Mouse (Mus musculus) neural tube, embryonic 15.5 days (tissue): ENCODE data around the gene Erf. TPM values are rescaled to one million over a fixed set of nuclear protein-coding genes. Genes with fewer than 3 reads are reported as not detected.
"Not testable (repeated sequence)": the region's sequence is repeated elsewhere in the genome, so short reads cannot be mapped to it uniquely, and the experiment has no call there.

ENCODE experiments used
- ATAC-seq: fragments of 200-750 bp; cut with Nextera tagmentation; 2 replicates; pipeline ENCODE4 v1.8.0; 2017; ENCODE audit warnings: mild to moderate bottlenecking, moderate TSS enrichment, moderate library complexity; ENCODE audit not compliant: low FRiP score
- H3K27ac ChIP-seq: fragments of 300-500 bp; sonication (generic); replicated peaks from 2 replicates; pipeline ENCODE4 v1.5.1; 2015; ENCODE audit warnings: mild to moderate bottlenecking, inconsistent platforms
- H3K27me3 ChIP-seq: fragments of 300-500 bp; sonication (generic); replicated peaks from 2 replicates; pipeline ENCODE4 v1.6.1; 2015; ENCODE audit warnings: inconsistent platforms
- H3K36me3 ChIP-seq: fragments of 300-500 bp; sonication (generic); 2 replicates; pipeline ENCODE4 v1.6.1; 2015; ENCODE audit warnings: inconsistent platforms
- H3K4me1 ChIP-seq: fragments of 300-500 bp; sonication (generic); 2 replicates; pipeline ENCODE4 v1.6.1; 2015; ENCODE audit warnings: inconsistent platforms
- H3K4me2 ChIP-seq: fragments of 300-500 bp; sonication (generic); 2 replicates; pipeline ENCODE4 v1.6.1; 2015; ENCODE audit warnings: inconsistent platforms, mild to moderate bottlenecking, moderate library complexity
- H3K4me3 ChIP-seq: fragments of 300-500 bp; sonication (generic); replicated peaks from 2 replicates; pipeline ENCODE4 v1.5.1; 2015; ENCODE audit warnings: mild to moderate bottlenecking, inconsistent platforms
- H3K9ac ChIP-seq: fragments of 300-500 bp; sonication (generic); replicated peaks from 2 replicates; pipeline ENCODE4 v1.6.1; 2015; ENCODE audit warnings: mild to moderate bottlenecking, inconsistent platforms
- H3K9me3 ChIP-seq: fragments of 300-500 bp; sonication (generic); replicated peaks from 2 replicates; pipeline ENCODE4 v1.6.1; 2016; ENCODE audit warnings: inconsistent platforms
- WGBS: fragments of 180-500 bp; shearing (Covaris S2); methylation state at CpG from one replicate; pipeline ENCODE4 v1.1.7; 2015; ENCODE audit warnings: mixed read lengths; 5-methylcytosine and 5-hydroxymethylcytosine counted together
- polyA plus RNA-seq: library from polyadenylated mRNA; unstranded; fragments of >200 nt; fragmentation: Nextera tagmentation; extraction: Ambion mirVana; gene quantifications from 2 replicates; pipeline ENCODE4 v1.2.1, GENCODE M21; 2015

Erf gene
- polyA plus RNA-seq, 1 experiment from 2014 or later, result 3.7 TPM

- WGBS, result 90% methylated on average over 30 of the region's 30 CpGs
- H3K4me1 ChIP-seq, result peaks cover 67% of the 10 kb centered on the region
- H3K9me3 ChIP-seq, result no peaks in the 10 kb centered on the region
- ATAC-seq, result no peak
- no peak overlapping the region for H3K4me2 ChIP-seq
- H3K9ac ChIP-seq, result no peak overlapping the region
- no peak overlapping the region for H3K27ac ChIP-seq
- H3K27me3 ChIP-seq, result no peaks in the 10 kb centered on the region
- peaks cover 29% of the 10 kb centered on the region for H3K36me3 ChIP-seq
- no peak overlapping the region for H3K4me3 ChIP-seq
These were observed 21.3 kb upstream of the Erf start for GRCm38 (mm10) chr7:25271651-25272444.

- 92% methylated on average over 35 of the region's 35 CpGs for WGBS
- peaks cover 62% of the 10 kb centered on the region for H3K4me1 ChIP-seq
- no peak for ATAC-seq
- H3K36me3 ChIP-seq, result peaks cover 29% of the 10 kb centered on the region
- H3K4me3 ChIP-seq, result no peak overlapping the region
- no peak overlapping the region for H3K27ac ChIP-seq
- 0 out of 2 replicates have a peak overlapping the region, but pooled peaks have one; percentile 10 for H3K9ac ChIP-seq
- H3K9me3 ChIP-seq, result no peaks in the 10 kb centered on the region
- H3K4me2 ChIP-seq, result peak overlapping the region; percentile 86; the same call in 1 of the 2 replicates
- H3K27me3 ChIP-seq, result no peaks in the 10 kb centered on the region
These were observed 20.4 kb upstream of the Erf start for GRCm38 (mm10) chr7:25270652-25271633.

GRCm38 (mm10) chr7:25269545-25270271, 19.1 kb upstream of the Erf start:
- Histone ChIP-seq H3K27ac (no peak overlapping the region), H3K27me3 (no peaks in the 10 kb centered on the region), H3K4me2 (peak overlapping the region; percentile 86), H3K36me3 (peaks cover 26% of the 10 kb centered on the region), H3K9me3 (no peaks in the 10 kb centered on the region), H3K4me1 (peaks cover 49% of the 10 kb centered on the region), H3K9ac (peak overlapping the region; percentile 78), H3K4me3 (peak overlapping the region; percentile 69; the same call in 1 of the 2 replicates)
- no peak for ATAC-seq
- WGBS, result 85% methylated on average over 8 of the region's 8 CpGs

GRCm38 (mm10) chr7:25269029-25269428, 18.5 kb upstream of the Erf start:
- no peak for ATAC-seq
- WGBS, result 52% methylated on average over 4 of the region's 4 CpGs
- Histone ChIP-seq H3K27me3 (no peaks in the 10 kb centered on the region), H3K27ac (peak overlapping the region; percentile 90), H3K4me1 (peaks cover 42% of the 10 kb centered on the region), H3K9ac (peak overlapping the region; percentile 78), H3K36me3 (peaks cover 26% of the 10 kb centered on the region), H3K4me3 (peak overlapping the region; percentile 69), H3K9me3 (no peaks in the 10 kb centered on the region), H3K4me2 (peak overlapping the region; percentile 86)

GRCm38 (mm10) chr7:25268588-25268987, 18.0 kb upstream of the Erf start:
- H3K4me1 ChIP-seq, result peaks cover 38% of the 10 kb centered on the region
- peak overlapping the region; percentile 78 for H3K9ac ChIP-seq
- peak overlapping the region; percentile 69 for H3K4me3 ChIP-seq
- H3K4me2 ChIP-seq, result peak overlapping the region; percentile 86
- no peaks in the 10 kb centered on the region for H3K9me3 ChIP-seq
- no peak for ATAC-seq
- no peaks in the 10 kb centered on the region for H3K27me3 ChIP-seq
- WGBS, result 5% methylated on average over 7 of the region's 7 CpGs
- peaks cover 25% of the 10 kb centered on the region for H3K36me3 ChIP-seq
- peak overlapping the region; percentile 90 for H3K27ac ChIP-seq

GRCm38 (mm10) chr7:25267751-25268463, 17.3 kb upstream of the Erf start:
- Histone ChIP-seq H3K27me3 (no peaks in the 10 kb centered on the region), H3K27ac (peak overlapping the region; percentile 97), H3K4me1 (peaks cover 32% of the 10 kb centered on the region), H3K9me3 (no peaks in the 10 kb centered on the region), H3K4me3 (peak overlapping the region; percentile 69), H3K4me2 (peak overlapping the region; percentile 86), H3K9ac (peak overlapping the region; percentile 78), H3K36me3 (peaks cover 18% of the 10 kb centered on the region)
- under 1% methylated on average over 33 of the region's 33 CpGs for WGBS
- peak; percentile 95 for ATAC-seq

- ATAC-seq, result peak; percentile 92
- WGBS, result under 1% methylated on average over 29 of the region's 29 CpGs
- H3K9me3 ChIP-seq, result no peaks in the 10 kb centered on the region
- H3K9ac ChIP-seq, result peak within 1 kb of the TSS; percentile 78
- peak within 1 kb of the TSS; percentile 69 for H3K4me3 ChIP-seq
- peak within 1 kb of the TSS; percentile 97 for H3K27ac ChIP-seq
- no peaks in the 10 kb centered on the region for H3K27me3 ChIP-seq
- H3K4me2 ChIP-seq, result peak within 1 kb of the TSS; percentile 86
- peaks cover 32% of the 10 kb centered on the region for H3K4me1 ChIP-seq
- H3K36me3 ChIP-seq, result peaks cover 12% of the 10 kb centered on the region
These were observed 16.8 kb upstream of the Erf start, which contains the start of gene Cic for GRCm38 (mm10) chr7:25267301-25267750. Gene Cic (plus strand): TSS chr7:25267704.

GRCm38 (mm10) chr7:25266180-25266962, 15.8 kb upstream of the Erf start:
- Histone ChIP-seq H3K9ac (0 out of 2 replicates have a peak overlapping the region, but pooled peaks have one; percentile 37), H3K27ac (no peak overlapping the region), H3K9me3 (no peaks in the 10 kb centered on the region), H3K4me1 (peaks cover 32% of the 10 kb centered on the region), H3K4me2 (peak overlapping the region; percentile 86), H3K4me3 (peak overlapping the region; percentile 69), H3K36me3 (0 out of 2 replicates have a peak, but pooled peaks cover 3% of the 10 kb centered on the region), H3K27me3 (no peaks in the 10 kb centered on the region)
- ATAC-seq, result no peak
- WGBS, result 94% methylated on average over 8 of the region's 8 CpGs

GRCm38 (mm10) chr7:25265743-25266142, 15.2 kb upstream of the Erf start:
- ATAC-seq, H3K9me3 ChIP-seq, H3K27me3 ChIP-seq, H3K27ac ChIP-seq, H3K4me2 ChIP-seq, H3K36me3 ChIP-seq, H3K9ac ChIP-seq, H3K4me3 ChIP-seq: not testable (repeated sequence)
- peaks cover 26% of the 10 kb centered on the region for H3K4me1 ChIP-seq
- 89% methylated on average over 5 of the region's 5 CpGs for WGBS
